Comparison of ENCODE assay signal across 9 mouse cellular contexts in the genomic region with DNA sequence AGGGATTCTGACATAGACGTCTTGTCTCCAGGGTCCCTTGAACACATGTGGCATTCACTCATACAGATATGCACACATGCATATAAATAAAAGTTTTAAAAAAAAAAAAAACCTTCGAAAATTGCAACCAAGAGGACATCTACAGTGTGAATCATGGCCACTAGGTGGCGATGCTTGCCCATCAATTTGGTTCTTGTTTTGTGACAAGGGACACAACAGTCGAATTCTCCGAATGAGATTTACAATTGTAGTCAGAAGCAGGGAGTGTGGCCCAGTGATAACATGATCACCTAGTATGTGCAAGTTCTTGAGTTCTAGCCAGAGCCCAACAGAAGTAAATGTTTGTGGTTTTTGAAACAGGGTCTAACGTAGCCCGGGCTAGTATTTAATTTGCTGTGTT. TPM values are rescaled to one million over a fixed set of nuclear protein-coding genes. Genes with fewer than 3 reads are reported as not detected.
DNase-seq lines count a peak whose midpoint lies in the region; ATAC-seq and TF ChIP-seq lines count a peak whose summit lies in the region.
"Had no signal": no experiment of that assay in that cellular context is flagged by ENCODE, and none has a peak within 500 bp of the region (broad histone marks: within the 10 kb centered on the region; RNA-seq: fewer than 3 reads in every experiment).

No protein-coding gene starts in this region.

- H3K27me3 ChIP-seq in kidney, adult 2 months (replicated peaks; ENCODE audit: control insufficient read depth, insufficient read depth, low read length), result no peaks in the 10 kb centered on the region
- no peaks in the 10 kb centered on the region for H3K27me3 ChIP-seq in kidney, embryonic 14.5 days (ENCODE audit: control insufficient read depth, insufficient read depth, low read length)
- H3K27me3 ChIP-seq: heart, embryonic 13.5 days had no signal

- H3K36me3 ChIP-seq in kidney, adult 2 months (ENCODE audit: control insufficient read depth, insufficient read depth, low read length), result no peaks in the 10 kb centered on the region
- H3K36me3 ChIP-seq in kidney, embryonic 14.5 days (ENCODE audit: control insufficient read depth, insufficient read depth, low read length), result no peaks in the 10 kb centered on the region
- H3K36me3 ChIP-seq: heart, embryonic 13.5 days had no signal

- ATAC-seq in kidney, embryonic 14.5 days (ENCODE audit: low FRiP score, low TSS enrichment), result no peak

- H3K4me2 ChIP-seq in kidney, embryonic 14.5 days (replicated peaks; ENCODE audit: low read depth, low read length), result no peak overlapping the region
- H3K4me2 ChIP-seq: heart, embryonic 13.5 days had no signal

- intact Hi-C loops in left cerebral cortex, postnatal 4 days (cut with DNase I), result loop anchor here (5.0 kb wide), 2 partner anchors 162 to 307 kb away; no protein-coding TSS in a partner anchor

- no peak overlapping the region for H3K27ac ChIP-seq in kidney, adult 2 months (ENCODE audit: insufficient read depth, low read depth, low read length)
- H3K27ac ChIP-seq in kidney, embryonic 14.5 days (ENCODE audit: low read depth, low read length), result no peak overlapping the region
- H3K27ac ChIP-seq: heart, embryonic 13.5 days had no signal

- peak; percentile 87 for DNase-seq in kidney, adult 2 months
- DNase-seq in adrenal gland, adult 8-10 months, result peak; percentile 57
- DNase-seq in embryo, embryonic 11.5 days (ENCODE audit: low read depth, low spot score), result peak; percentile 78
- DNase-seq in hindlimb bud, embryonic 11.5 days (ENCODE audit: extremely low spot score, low read depth, low spot score), result peak; percentile 83
- DNase-seq in left cerebral cortex, postnatal 4 days, result peak; percentile 85
- DNase-seq in ovary, postnatal 36 days (ENCODE audit: low spot score), result peak; percentile 67
- DNase-seq in thymus, postnatal 14 days, result peak; percentile 88

- peaks cover 15% of the 10 kb centered on the region for H3K4me1 ChIP-seq in kidney, adult 2 months (ENCODE audit: control insufficient read depth, insufficient read depth, low read length)
- H3K4me1 ChIP-seq in kidney, embryonic 14.5 days (ENCODE audit: control insufficient read depth, insufficient read depth, low read length), result peaks cover 27% of the 10 kb centered on the region

- H3K9ac ChIP-seq in kidney, embryonic 14.5 days (ENCODE audit: low read depth, low read length), result no peak overlapping the region
- H3K9ac ChIP-seq: heart, embryonic 13.5 days had no signal

- TF ChIP-seq POLR2A in kidney, adult 2 months (IDR thresholded peaks at IDR 0.05; ENCODE audit: low read depth, low read length), result no peak

- no peaks in the 10 kb centered on the region for H3K9me3 ChIP-seq in kidney, embryonic 14.5 days (ENCODE audit: control insufficient read depth, low read length)
- H3K9me3 ChIP-seq: heart, embryonic 13.5 days had no signal

- H3K4me3 ChIP-seq in kidney, adult 2 months (ENCODE audit: insufficient read depth, low read depth, low read length), result no peak overlapping the region
- no peak overlapping the region for H3K4me3 ChIP-seq in kidney, embryonic 14.5 days (ENCODE audit: low read length)
- H3K4me3 ChIP-seq: heart, embryonic 13.5 days had no signal

- 15% methylated on average over 7 of the region's 7 CpGs for WGBS in kidney, adult 2 months
- WGBS in kidney, embryonic 14.5 days, result 25% methylated on average over 7 of the region's 7 CpGs

- TF ChIP-seq CTCF in kidney, adult 2 months (conservative IDR thresholded peaks at IDR 0.05; ENCODE audit: insufficient read depth, insufficient read length, low read depth, low read length), result peak; percentile 43; the same call in 1 of the 2 replicates

RNA-seq across cellular contexts. Expression of gene Rcc1l, which starts 3.3 kb away (rescaled TPM):
- polyA plus RNA-seq in kidney, adult 2 months (2012; rRNA removed), result 18.7 and 19.3 TPM in 2 replicates
- polyA plus RNA-seq in kidney, embryonic 14.5 days (2014; fragmentation: Nextera tagmentation; extraction: Ambion mirVana), result 28.9 and 35.2 TPM in 2 replicates
- total RNA-seq in adrenal gland, adult 8-10 months (2022), result 10 to 100 TPM; 34.6 to 43.1 (median 37.8) TPM
- 10 to 100 TPM; 21.2 to 23.2 TPM for total RNA-seq in left cerebral cortex, postnatal 4 days (2021)

RNA-seq across cellular contexts. Expression of gene Gtf2ird2, which starts 3.9 kb away (rescaled TPM):
- polyA plus RNA-seq in kidney, adult 2 months (2012; rRNA removed), result 5.6 and 5.7 TPM in 2 replicates
- 5.8 and 9.2 TPM in 2 replicates for polyA plus RNA-seq in kidney, embryonic 14.5 days (2014; fragmentation: Nextera tagmentation; extraction: Ambion mirVana)
- total RNA-seq in adrenal gland, adult 8-10 months (2022), result 10 to 100 TPM; 10.4 to 19.9 (median 14.2) TPM
- 10 to 100 TPM; 16.5 to 19.4 TPM for total RNA-seq in left cerebral cortex, postnatal 4 days (2021)

RNA-seq across cellular contexts. Expression of gene Ncf1, which starts 49.6 kb away (rescaled TPM):
- 2.6 and 6.7 TPM in 2 replicates for polyA plus RNA-seq in kidney, adult 2 months (2012; rRNA removed)
- 2.6 and 2.9 TPM in 2 replicates for polyA plus RNA-seq in kidney, embryonic 14.5 days (2014; fragmentation: Nextera tagmentation; extraction: Ambion mirVana)
- 10 to 100 TPM in 1 of 4 experiments, 1 to 10 TPM in 3; 6.7 to 10.7 (median 8.3) TPM for total RNA-seq in adrenal gland, adult 8-10 months (2022)
- 1 to 10 TPM; 2.5 to 3.7 TPM for total RNA-seq in left cerebral cortex, postnatal 4 days (2021)
